Mouse (Mus musculus): ENCODE data around the gene Havcr2.

- TF ChIP-seq PAX5 (IDR thresholded peaks at IDR 0.05; ENCODE audit: low read length) (no peak), CHD2 (IDR thresholded peaks at IDR 0.05; ENCODE audit: low read length) (no peak), ETS1 (conservative IDR thresholded peaks at IDR 0.05; ENCODE audit: low read depth, low read length) (peak; percentile 44; the same call in 1 of the 2 replicates), NRF1 (IDR thresholded peaks at IDR 0.05; ENCODE audit: low read depth, low read length) (no peak), ZNF384 (IDR thresholded peaks at IDR 0.05; ENCODE audit: low read depth, low read length) (no peak), CTCF (conservative IDR thresholded peaks at IDR 0.05 in 1 of 2, IDR thresholded peaks at IDR 0.05 in 1 of 2; ENCODE audit: low read depth in 2 of 2, low read length in 2 of 2) (no peak), MAFK (IDR thresholded peaks at IDR 0.05; ENCODE audit: insufficient replicate concordance, low read length) (no peak), E2F4 (IDR thresholded peaks at IDR 0.05; ENCODE audit: insufficient replicate concordance, low read depth, low read length) (no peak), ZC3H11A (IDR thresholded peaks at IDR 0.05; ENCODE audit: low read depth, low read length) (no peak)
These were observed 6.6 kb downstream of the Havcr2 start for GRCm38 (mm10) chr11:46461362-46461761.

All from CH12.LX (cell line).